Mouse (Mus musculus) hindbrain, embryonic 14.5 days (tissue): ENCODE measurements at regions not wholly inside any gene's neighbourhood (a gene's known extent, or its start where the extent isn't known, plus 50 kb on each side); places are given as distances from the start of the nearest gene placed in this dataset.

ENCODE experiments used
- ATAC-seq: fragments of 200-750 bp; cut with Nextera tagmentation; 2 replicates; pipeline ENCODE4 v1.8.0; 2017; ENCODE audit warnings: moderate number of reproducible peaks, mild to moderate bottlenecking, moderate TSS enrichment, moderate library complexity; ENCODE audit not compliant: low FRiP score
- DNase-seq: peaks from one replicate; pipeline ENCODE4 v3.0.0-alpha.2; 2015; ENCODE audit warnings: low spot score
- H3K27ac ChIP-seq: fragments of 300-500 bp; sonication (generic); 2 replicates; pipeline ENCODE4 v1.5.1; 2014; ENCODE audit warnings: mild to moderate bottlenecking, moderate library complexity
- H3K27me3 ChIP-seq: fragments of 300-500 bp; sonication (generic); 2 replicates; pipeline ENCODE4 v1.6.1; 2014; ENCODE audit warnings: mild to moderate bottlenecking, low read length, mixed read lengths; ENCODE audit not compliant: control insufficient read depth, insufficient read depth
- H3K36me3 ChIP-seq: fragments of 300-500 bp; sonication (generic); replicated peaks from 2 replicates; pipeline ENCODE4 v1.6.1; 2014; ENCODE audit not compliant: control insufficient read depth, insufficient read depth
- H3K4me1 ChIP-seq: fragments of 300-500 bp; sonication (generic); replicated peaks from 2 replicates; pipeline ENCODE4 v1.6.1; 2014; ENCODE audit warnings: antibody characterized with exemption, low read length, mixed read lengths; ENCODE audit not compliant: control insufficient read depth, insufficient read depth
- H3K4me2 ChIP-seq: fragments of 300-500 bp; sonication (generic); replicated peaks from 2 replicates; pipeline ENCODE4 v1.6.1; 2014; ENCODE audit warnings: mild to moderate bottlenecking, moderate library complexity
- H3K4me3 ChIP-seq: fragments of 300-500 bp; sonication (generic); replicated peaks from 2 replicates; pipeline ENCODE4 v1.5.1; 2014; ENCODE audit warnings: mild to moderate bottlenecking, low read length
- H3K9ac ChIP-seq: fragments of 300-500 bp; sonication (generic); 2 replicates; pipeline ENCODE4 v1.6.1; 2014
- H3K9me3 ChIP-seq: fragments of 300-500 bp; sonication (generic); 2 replicates; pipeline ENCODE4 v1.6.1; 2016; ENCODE audit warnings: low read length; ENCODE audit not compliant: control insufficient read depth
- WGBS: fragments of 180-500 bp; shearing (Covaris S2); extraction: QIAGEN DNeasy Blood & Tissue Kit; methylation state at CpG from one replicate; pipeline ENCODE4 v1.1.7; 2014; 5-methylcytosine and 5-hydroxymethylcytosine counted together

DNA sequence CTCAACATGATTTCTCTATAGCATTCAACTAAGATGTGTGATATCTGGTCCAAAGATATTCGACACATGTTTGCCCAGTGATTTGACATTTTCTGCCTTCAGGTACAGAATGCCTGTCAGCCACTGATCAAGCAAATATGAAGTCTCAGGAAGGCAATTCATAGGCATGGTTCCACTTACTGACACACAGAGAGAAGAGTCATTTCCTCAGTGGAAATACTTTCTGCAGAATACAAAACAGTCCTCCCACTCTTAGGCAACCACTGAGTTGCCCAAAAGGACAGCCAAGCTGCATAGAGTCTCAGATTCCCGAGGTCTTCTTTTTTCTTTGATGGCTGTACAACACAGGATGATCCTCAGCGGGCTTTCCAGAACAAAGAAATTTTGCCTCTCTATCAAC, 110.9 kb downstream of the Ndufa4 start:
- DNase-seq = no peak
- H3K27ac ChIP-seq = no peak overlapping the region
- H3K27me3 ChIP-seq = no peaks in the 10 kb centered on the region
- H3K4me1 ChIP-seq = no peaks in the 10 kb centered on the region; the same call in 1 of the 2 replicates
- no peaks in the 10 kb centered on the region for H3K9me3 ChIP-seq
- WGBS = 78% methylated on average over 3 of the region's 3 CpGs
- H3K9ac ChIP-seq = no peak overlapping the region
- ATAC-seq = no peak
- no peak overlapping the region for H3K4me3 ChIP-seq
- H3K4me2 ChIP-seq = no peak overlapping the region
- no peaks in the 10 kb centered on the region for H3K36me3 ChIP-seq

DNA sequence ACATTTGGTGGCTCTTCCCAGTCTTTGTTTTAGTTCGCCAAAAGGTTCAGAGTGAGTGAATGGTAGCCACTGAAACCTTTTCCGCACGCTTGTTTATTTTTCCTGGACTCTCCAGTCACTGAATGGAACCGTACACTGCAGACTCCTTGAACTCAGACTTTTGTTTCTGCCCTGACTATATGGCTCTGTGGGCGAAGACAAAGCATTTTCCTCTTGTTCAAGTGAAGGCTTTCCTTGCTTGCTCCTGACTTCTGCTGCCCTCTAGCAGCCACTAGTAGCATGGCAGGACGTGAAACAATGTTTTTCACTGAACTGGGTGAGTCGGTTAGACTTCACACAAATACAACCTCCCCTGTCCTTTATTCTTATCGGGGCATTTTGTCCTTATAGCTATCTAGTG, 113.9 kb downstream of the Ndufa4 start:
- H3K9ac ChIP-seq = no peak overlapping the region
- H3K4me3 ChIP-seq = no peak overlapping the region
- no peak overlapping the region for H3K4me2 ChIP-seq
- WGBS = 23% methylated on average over 8 of the region's 8 CpGs
- H3K27ac ChIP-seq = no peak overlapping the region
- ATAC-seq (peak; percentile 80), DNase-seq (peak; percentile 74)
- no peaks in the 10 kb centered on the region for H3K9me3 ChIP-seq
- no peaks in the 10 kb centered on the region for H3K36me3 ChIP-seq
- H3K4me1 ChIP-seq = no peaks in the 10 kb centered on the region; the same call in 1 of the 2 replicates
- H3K27me3 ChIP-seq = no peaks in the 10 kb centered on the region

DNA sequence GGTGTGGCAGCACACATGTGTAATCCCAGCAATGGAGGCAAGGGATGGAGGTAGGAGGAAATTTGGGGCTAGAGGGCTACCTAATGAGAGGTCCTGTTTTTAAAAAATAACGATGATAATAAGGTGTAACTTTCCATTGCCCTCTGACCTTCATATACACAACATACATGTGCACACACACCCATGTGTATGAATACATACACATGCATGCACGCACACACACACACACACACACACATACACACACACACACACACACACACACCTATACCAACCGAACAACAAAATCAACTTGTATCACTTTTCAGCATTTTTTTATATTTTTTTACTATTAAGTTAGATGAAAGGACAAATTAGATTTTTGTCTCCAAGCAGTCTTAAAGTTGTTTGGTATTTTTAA, 115.1 kb downstream of the Ndufa4 start:
- ATAC-seq (no peak), DNase-seq (no peak)
- Histone ChIP-seq H3K4me3 (no peak overlapping the region), H3K4me2 (no peak overlapping the region), H3K27ac (no peak overlapping the region), H3K9ac (no peak overlapping the region), H3K27me3 (no peaks in the 10 kb centered on the region), H3K4me1 (no peaks in the 10 kb centered on the region; the same call in 1 of the 2 replicates), H3K9me3 (no peaks in the 10 kb centered on the region), H3K36me3 (no peaks in the 10 kb centered on the region)
- 86% methylated on average over 3 of the region's 3 CpGs for WGBS

DNA sequence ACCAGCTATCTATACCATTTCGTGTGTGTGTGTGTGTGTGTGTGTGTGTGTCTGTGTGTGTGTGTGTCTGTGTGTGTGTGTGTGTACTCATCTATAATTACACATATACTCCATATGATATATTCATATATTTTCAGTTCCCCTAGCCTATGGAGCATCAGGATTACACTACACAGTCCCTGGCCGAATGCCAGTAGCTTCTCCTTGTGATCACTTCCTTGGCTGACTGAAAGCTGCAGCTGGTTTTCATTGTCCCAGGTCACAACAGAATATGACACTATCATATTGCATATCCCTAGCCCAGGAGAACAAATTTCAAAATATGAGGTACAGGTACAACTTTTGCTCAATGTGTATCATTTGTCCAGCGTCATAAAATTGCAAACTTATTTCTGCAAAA, 116.2 kb downstream of the Ndufa4 start:
- DNase-seq (no peak), ATAC-seq (no peak)
- no peak overlapping the region for H3K27ac ChIP-seq
- H3K4me2 ChIP-seq = no peak overlapping the region
- H3K4me1 ChIP-seq = no peaks in the 10 kb centered on the region; the same call in 1 of the 2 replicates
- H3K27me3 ChIP-seq = no peaks in the 10 kb centered on the region
- 81% methylated on average over 3 of the region's 3 CpGs for whole genome bisulfite sequencing
- H3K9me3 ChIP-seq = no peaks in the 10 kb centered on the region
- no peak overlapping the region for H3K4me3 ChIP-seq
- no peak overlapping the region for H3K9ac ChIP-seq
- no peaks in the 10 kb centered on the region for H3K36me3 ChIP-seq

DNA sequence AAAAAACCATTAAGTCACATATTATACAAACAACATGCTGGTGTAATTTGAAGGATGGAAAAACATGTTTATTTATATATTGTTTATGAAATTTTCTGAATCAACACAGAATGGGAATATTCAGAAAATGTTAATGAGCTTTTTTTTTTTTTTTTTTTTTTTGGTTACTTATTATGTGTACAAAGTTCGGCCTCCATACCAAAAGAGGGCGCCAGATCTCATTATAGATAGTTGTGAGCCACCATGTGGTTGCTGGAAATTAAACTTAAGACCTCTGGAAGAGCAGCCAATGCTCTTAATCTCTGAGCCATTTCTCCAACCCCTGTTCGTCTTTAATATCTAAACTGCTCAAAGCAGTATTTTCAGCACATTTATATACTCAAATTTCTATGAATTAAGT, 133.3 kb downstream of the Ndufa4 start:
- H3K9me3 ChIP-seq = no peaks in the 10 kb centered on the region
- H3K4me1 ChIP-seq = no peaks in the 10 kb centered on the region
- no peaks in the 10 kb centered on the region for H3K27me3 ChIP-seq
- no peak for DNase-seq
- 84% methylated on average over 3 of the region's 3 CpGs for WGBS
- ATAC-seq = no peak
- no peak overlapping the region for H3K4me2 ChIP-seq
- no peaks in the 10 kb centered on the region for H3K36me3 ChIP-seq
- no peak overlapping the region for H3K9ac ChIP-seq
- no peak overlapping the region for H3K4me3 ChIP-seq
- H3K27ac ChIP-seq = no peak overlapping the region

DNA sequence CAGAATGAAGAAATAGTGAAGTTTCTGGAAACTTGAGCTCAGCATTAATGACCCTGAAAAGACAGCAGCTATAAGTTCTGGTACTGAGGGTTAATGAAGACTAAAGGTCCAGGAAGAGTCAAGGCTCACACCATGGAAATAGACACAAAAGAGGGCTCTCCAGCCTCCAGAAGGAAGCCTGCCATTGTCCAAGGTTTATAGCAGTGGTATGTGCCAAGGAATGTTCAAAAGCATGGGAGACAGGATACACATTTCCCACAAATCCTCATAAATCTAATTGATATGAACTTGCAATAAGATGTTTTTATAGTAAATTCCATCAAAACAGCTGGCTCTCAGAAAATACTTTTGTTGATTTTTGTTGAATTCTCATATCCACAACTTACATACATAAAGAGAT, 144.4 kb downstream of the Ndufa4 start:
- H3K4me1 ChIP-seq = no peaks in the 10 kb centered on the region
- H3K4me2 ChIP-seq = no peak overlapping the region
- H3K9ac ChIP-seq = no peak overlapping the region
- no peaks in the 10 kb centered on the region for H3K36me3 ChIP-seq
- ATAC-seq (no peak), DNase-seq (no peak)
- no peak overlapping the region for H3K27ac ChIP-seq
- H3K9me3 ChIP-seq = no peaks in the 10 kb centered on the region
- no peak overlapping the region for H3K4me3 ChIP-seq
- H3K27me3 ChIP-seq = no peaks in the 10 kb centered on the region

DNA sequence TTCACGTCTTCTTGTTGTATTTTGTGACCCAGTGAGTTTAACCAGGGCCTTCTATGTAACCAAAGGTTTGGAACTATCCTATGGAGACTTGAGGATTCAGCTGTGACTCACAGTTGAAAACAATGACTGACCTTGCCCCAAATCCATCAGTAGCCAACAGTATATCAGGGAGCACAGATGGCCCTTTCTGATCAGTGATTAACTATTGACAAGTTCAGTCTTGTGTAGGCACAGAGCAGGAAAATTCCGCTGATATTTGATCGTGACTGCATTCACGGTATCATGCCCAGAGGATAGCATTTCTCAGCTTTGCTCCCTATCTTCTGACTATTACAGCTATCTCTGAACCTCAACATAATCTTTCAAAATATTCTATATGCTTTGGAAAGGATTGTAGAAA, 169.6 kb downstream of the Ndufa4 start:
- no peak for ATAC-seq
- 84% methylated on average over 4 of the region's 4 CpGs for WGBS
- no peaks in the 10 kb centered on the region for H3K4me1 ChIP-seq

DNA sequence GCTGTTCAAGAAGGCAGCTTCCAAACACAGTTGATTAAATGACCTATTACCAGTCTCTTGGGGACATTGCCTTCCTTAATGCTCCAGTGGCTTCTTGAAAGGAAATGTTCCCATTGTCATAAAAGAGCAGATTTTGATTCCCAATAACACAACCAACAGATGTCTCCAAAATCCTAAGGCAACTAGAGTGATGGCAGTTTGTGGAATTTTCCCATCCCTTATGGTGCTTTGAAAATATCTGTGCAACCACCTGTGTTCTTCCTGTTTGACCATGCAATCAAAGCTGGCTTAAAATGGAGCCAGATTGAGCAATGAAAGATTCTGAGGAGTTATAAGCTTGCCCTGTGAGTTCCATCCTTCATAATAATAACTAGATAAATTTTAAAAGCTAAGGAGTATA, 176.2 kb downstream of the Ndufa4 start:
- no peak for DNase-seq
- H3K27ac ChIP-seq = no peak overlapping the region
- no peaks in the 10 kb centered on the region for H3K27me3 ChIP-seq
- H3K4me1 ChIP-seq = no peaks in the 10 kb centered on the region
- no peaks in the 10 kb centered on the region for H3K9me3 ChIP-seq
- H3K4me2 ChIP-seq = no peak overlapping the region
- no peak overlapping the region for H3K4me3 ChIP-seq
- no peak overlapping the region for H3K9ac ChIP-seq
- no peak for ATAC-seq
- no peaks in the 10 kb centered on the region for H3K36me3 ChIP-seq

More for the DNA sequence above, 169.6 kb downstream of the Ndufa4 start:
- H3K27ac ChIP-seq = no peak overlapping the region
- no peak overlapping the region for H3K4me2 ChIP-seq
- no peak overlapping the region for H3K9ac ChIP-seq
- H3K4me3 ChIP-seq = no peak overlapping the region
- no peaks in the 10 kb centered on the region for H3K36me3 ChIP-seq
- H3K9me3 ChIP-seq = no peaks in the 10 kb centered on the region
- DNase-seq = no peak
- H3K27me3 ChIP-seq = no peaks in the 10 kb centered on the region

DNA sequence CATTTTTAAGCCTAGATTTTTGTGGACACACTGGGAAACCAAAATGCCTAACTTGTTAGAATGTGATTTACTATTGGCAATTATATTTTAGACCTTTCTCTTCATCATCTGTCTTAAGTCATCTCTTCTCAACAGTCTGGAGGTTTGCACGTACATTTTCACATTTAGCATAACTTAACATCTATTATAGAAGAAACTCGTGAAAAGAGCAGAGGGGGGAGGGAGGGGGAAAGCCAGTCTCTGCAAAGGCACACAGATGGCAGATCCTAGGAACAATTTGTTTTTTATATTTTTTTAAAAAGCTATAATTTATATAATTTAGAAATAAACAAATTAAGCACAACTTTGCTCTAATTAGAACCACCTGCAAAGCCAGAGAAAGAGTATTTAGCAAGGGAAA, 176.6 kb downstream of the Ndufa4 start:
- no peak for DNase-seq
- no peak for ATAC-seq
- H3K9ac ChIP-seq = no peak overlapping the region
- no peaks in the 10 kb centered on the region for H3K36me3 ChIP-seq
- no peaks in the 10 kb centered on the region for H3K9me3 ChIP-seq
- no peaks in the 10 kb centered on the region for H3K27me3 ChIP-seq
- no peak overlapping the region for H3K4me2 ChIP-seq
- H3K4me3 ChIP-seq = no peak overlapping the region
- WGBS = 64% methylated on average over 2 of the region's 2 CpGs
- H3K27ac ChIP-seq = no peak overlapping the region
- H3K4me1 ChIP-seq = no peaks in the 10 kb centered on the region

DNA sequence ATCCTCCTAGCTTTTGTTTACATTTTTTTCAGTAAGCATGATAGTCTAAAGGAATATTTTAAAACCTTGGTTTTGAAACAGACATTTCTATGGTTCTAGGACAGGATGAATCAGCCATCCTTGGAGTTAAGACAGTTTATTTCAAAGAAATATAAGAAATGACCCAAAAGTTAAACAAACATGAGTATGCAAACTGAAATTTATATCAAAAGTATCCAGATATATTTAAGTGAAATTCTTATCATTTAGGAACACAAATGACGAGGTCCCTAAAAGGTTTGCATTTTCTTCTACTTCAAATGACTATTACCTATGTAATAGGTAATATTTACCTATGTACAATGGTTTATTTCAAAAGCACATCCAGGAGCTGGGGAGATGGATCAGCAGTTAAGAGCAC, 179.5 kb downstream of the Ndufa4 start:
- Histone ChIP-seq H3K4me1 (no peaks in the 10 kb centered on the region), H3K4me3 (no peak overlapping the region), H3K27ac (0 out of 2 replicates have a peak overlapping the region, but pooled peaks have one; percentile 29), H3K27me3 (no peaks in the 10 kb centered on the region), H3K9me3 (no peaks in the 10 kb centered on the region), H3K36me3 (no peaks in the 10 kb centered on the region), H3K9ac (no peak overlapping the region), H3K4me2 (no peak overlapping the region)
- ATAC-seq (no peak), DNase-seq (no peak)
- 91% methylated on average over 1 of the region's 1 CpGs for WGBS
